Mouse (Mus musculus): Measurements from ENCODE around the gene Tmem203. TPM values are rescaled to one million over a fixed set of nuclear protein-coding genes. Genes with fewer than 3 reads are reported as not detected.
A peak's percentile ranks its signal among the peaks of the same experiment; 100 is the strongest.

Tmem203 gene
- polyA plus RNA-seq, 1 experiment: 48.9 TPM

DNA sequence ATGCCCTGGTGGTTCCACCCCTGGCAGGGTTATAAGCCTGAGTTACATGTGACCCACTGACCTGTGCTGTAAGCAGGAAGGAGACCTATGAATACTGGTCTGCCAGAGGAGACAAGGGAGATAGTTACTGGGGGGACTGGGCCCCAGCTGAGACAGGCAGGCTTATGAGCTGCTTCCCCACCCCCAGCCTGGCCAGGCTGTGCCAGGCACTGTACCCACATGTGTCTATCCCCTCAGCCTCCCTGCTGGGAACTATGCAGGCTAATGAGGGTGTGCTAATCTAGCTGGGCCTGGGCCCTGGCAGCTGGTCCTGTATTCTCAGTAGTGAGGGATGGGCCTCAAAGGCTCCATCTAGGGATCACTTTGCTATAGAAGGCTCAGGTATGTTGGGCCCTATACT is 12.0 kb downstream of the Tmem203 start:
- Histone ChIP-seq H3K27ac (ENCODE audit: insufficient read depth, low read depth, low read length) (peak overlapping the region; percentile 36), H3K36me3 (ENCODE audit: control insufficient read depth, insufficient read depth, low read length) (no peaks in the 10 kb centered on the region), H3K27me3 (replicated peaks; ENCODE audit: control insufficient read depth, insufficient read depth, low read length) (no peaks in the 10 kb centered on the region), H3K4me3 (ENCODE audit: insufficient read depth, low read depth, low read length) (no peak overlapping the region), H3K4me1 (ENCODE audit: control insufficient read depth, insufficient read depth, low read length) (peaks cover 24% of the 10 kb centered on the region)
- TF ChIP-seq CTCF (conservative IDR thresholded peaks at IDR 0.05; ENCODE audit: insufficient read depth, insufficient read length, low read depth, low read length) (no peak), POLR2A (IDR thresholded peaks at IDR 0.05; ENCODE audit: low read depth, low read length) (no peak)
- DNase-seq: no peak

DNA sequence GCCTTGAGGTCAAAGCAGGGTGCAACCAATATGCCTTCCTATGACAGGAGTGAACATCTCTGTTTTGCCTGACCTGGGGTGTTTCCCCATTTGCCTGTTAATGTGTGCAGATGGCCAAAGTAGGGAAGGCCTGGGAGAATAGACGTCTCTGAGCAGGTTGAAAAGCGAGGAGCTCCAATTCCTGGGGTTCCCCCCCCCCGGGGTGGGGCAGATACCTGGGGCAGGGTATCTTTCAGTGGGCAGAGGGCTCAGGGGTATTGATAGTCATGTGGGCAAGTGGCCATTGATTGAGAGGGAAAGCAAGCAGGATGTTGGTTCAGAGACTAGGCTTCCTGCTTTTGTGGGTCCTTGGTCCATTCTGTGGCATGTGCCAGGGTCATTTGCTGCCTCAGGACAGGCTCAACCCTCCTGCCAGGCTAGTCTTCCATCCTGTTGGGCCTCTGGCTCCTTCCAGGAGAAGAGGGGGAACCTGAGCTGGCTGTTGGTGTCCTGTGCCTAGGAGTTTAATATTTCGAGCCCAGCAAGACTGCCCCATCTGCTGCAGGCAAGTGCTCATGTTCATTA is 12.6 kb downstream of the Tmem203 start:
- no peak for DNase-seq
- WGBS: 68% methylated on average over 4 of the region's 4 CpGs
- TF ChIP-seq POLR2A (IDR thresholded peaks at IDR 0.05; ENCODE audit: low read depth, low read length) (no peak), CTCF (conservative IDR thresholded peaks at IDR 0.05; ENCODE audit: insufficient read depth, insufficient read length, low read depth, low read length) (no peak)
- Histone ChIP-seq H3K27me3 (replicated peaks; ENCODE audit: control insufficient read depth, insufficient read depth, low read length) (no peaks in the 10 kb centered on the region), H3K4me3 (ENCODE audit: insufficient read depth, low read depth, low read length) (no peak overlapping the region), H3K36me3 (ENCODE audit: control insufficient read depth, insufficient read depth, low read length) (no peaks in the 10 kb centered on the region), H3K27ac (ENCODE audit: insufficient read depth, low read depth, low read length) (no peak overlapping the region), H3K4me1 (ENCODE audit: control insufficient read depth, insufficient read depth, low read length) (peaks cover 25% of the 10 kb centered on the region)

GRCm38 (mm10) chr2:25271827-25272511 is 16.7 kb downstream of the Tmem203 start, which contains the start of the genes Ssna1 and Anapc2:
TSS of gene Ssna1 (minus strand) at chr2:25272438.
TSS of gene Anapc2 (plus strand) at chr2:25272478.
- H3K4me1 ChIP-seq (ENCODE audit: control insufficient read depth, insufficient read depth, low read length): peaks cover 21% of the 10 kb centered on the region
- peak within 1 kb of the TSS; percentile 85 for H3K4me3 ChIP-seq (ENCODE audit: insufficient read depth, low read depth, low read length)
- DNase-seq: peak; percentile 99
- 1% methylated on average over 55 of the region's 55 CpGs for WGBS
- peak; percentile 86 for TF ChIP-seq POLR2A (IDR thresholded peaks at IDR 0.05; ENCODE audit: low read depth, low read length)
- TF ChIP-seq CTCF (conservative IDR thresholded peaks at IDR 0.05; ENCODE audit: insufficient read depth, insufficient read length, low read depth, low read length): peak; percentile 52; the same call in 1 of the 2 replicates
- H3K36me3 ChIP-seq (ENCODE audit: control insufficient read depth, insufficient read depth, low read length): no peaks in the 10 kb centered on the region; the same call in 1 of the 2 replicates
- no peaks in the 10 kb centered on the region for H3K27me3 ChIP-seq (replicated peaks; ENCODE audit: control insufficient read depth, insufficient read depth, low read length)
- H3K27ac ChIP-seq (ENCODE audit: insufficient read depth, low read depth, low read length): peak within 1 kb of the TSS; percentile 46

GRCm38 (mm10) chr2:25272515-25272914 is 17.3 kb downstream of the Tmem203 start:
- WGBS: under 1% methylated on average over 29 of the region's 29 CpGs
- Histone ChIP-seq H3K4me1 (ENCODE audit: control insufficient read depth, insufficient read depth, low read length) (peaks cover 15% of the 10 kb centered on the region; the same call in 1 of the 2 replicates), H3K27ac (ENCODE audit: insufficient read depth, low read depth, low read length) (no peak overlapping the region), H3K36me3 (ENCODE audit: control insufficient read depth, insufficient read depth, low read length) (no peaks in the 10 kb centered on the region; the same call in 1 of the 2 replicates), H3K27me3 (replicated peaks; ENCODE audit: control insufficient read depth, insufficient read depth, low read length) (no peaks in the 10 kb centered on the region), H3K4me3 (ENCODE audit: insufficient read depth, low read depth, low read length) (peak overlapping the region; percentile 85)
- no peak for DNase-seq
- TF ChIP-seq POLR2A (IDR thresholded peaks at IDR 0.05; ENCODE audit: low read depth, low read length): no peak
- no peak for TF ChIP-seq CTCF (conservative IDR thresholded peaks at IDR 0.05; ENCODE audit: insufficient read depth, insufficient read length, low read depth, low read length)

GRCm38 (mm10) chr2:25273010-25273409 is 17.8 kb downstream of the Tmem203 start:
- no peaks in the 10 kb centered on the region for H3K27me3 ChIP-seq (replicated peaks; ENCODE audit: control insufficient read depth, insufficient read depth, low read length)
- no peak for TF ChIP-seq POLR2A (IDR thresholded peaks at IDR 0.05; ENCODE audit: low read depth, low read length)
- TF ChIP-seq CTCF (conservative IDR thresholded peaks at IDR 0.05; ENCODE audit: insufficient read depth, insufficient read length, low read depth, low read length): no peak
- WGBS: 26% methylated on average over 16 of the region's 16 CpGs
- H3K36me3 ChIP-seq (ENCODE audit: control insufficient read depth, insufficient read depth, low read length): no peaks in the 10 kb centered on the region; the same call in 1 of the 2 replicates
- no peak overlapping the region for H3K27ac ChIP-seq (ENCODE audit: insufficient read depth, low read depth, low read length)
- H3K4me1 ChIP-seq (ENCODE audit: control insufficient read depth, insufficient read depth, low read length): peaks cover 10% of the 10 kb centered on the region; the same call in 1 of the 2 replicates
- DNase-seq: no peak
- peak overlapping the region; percentile 85 for H3K4me3 ChIP-seq (ENCODE audit: insufficient read depth, low read depth, low read length)

GRCm38 (mm10) chr2:25278928-25279882 is 24.0 kb downstream of the Tmem203 start:
- H3K27me3 ChIP-seq (replicated peaks; ENCODE audit: control insufficient read depth, insufficient read depth, low read length): no peaks in the 10 kb centered on the region
- peak; percentile 87 for DNase-seq
- TF ChIP-seq CTCF (conservative IDR thresholded peaks at IDR 0.05; ENCODE audit: insufficient read depth, insufficient read length, low read depth, low read length) (peak; percentile 84), POLR2A (IDR thresholded peaks at IDR 0.05; ENCODE audit: low read depth, low read length) (no peak)
- no peaks in the 10 kb centered on the region for H3K4me1 ChIP-seq (ENCODE audit: control insufficient read depth, insufficient read depth, low read length)
- WGBS: 62% methylated on average over 13 of the region's 13 CpGs
- H3K27ac ChIP-seq (ENCODE audit: insufficient read depth, low read depth, low read length): no peak overlapping the region
- no peak overlapping the region for H3K4me3 ChIP-seq (ENCODE audit: insufficient read depth, low read depth, low read length)
- H3K36me3 ChIP-seq (ENCODE audit: control insufficient read depth, insufficient read depth, low read length): peaks cover 3% of the 10 kb centered on the region

Measured in kidney, adult 2 months (tissue).